Mouse (Mus musculus) bone marrow, adult 2 months (tissue): ENCODE measurements around the gene Rassf1. TPM values are rescaled to one million over a fixed set of nuclear protein-coding genes. Genes with fewer than 3 reads are reported as not detected.

Experiments used
- H3K27ac ChIP-seq: fragments of 200-500 bp; 2 replicates; pipeline ENCODE4 v1.5.1; 2012; ENCODE audit warnings: low read depth, mild to moderate bottlenecking, control low read depth, inconsistent platforms, low read length; ENCODE audit not compliant: control insufficient read depth, poor library complexity, insufficient read depth
- H3K4me1 ChIP-seq: fragments of 200-500 bp; 2 replicates; pipeline ENCODE4 v1.6.1; 2011; ENCODE audit warnings: low read length; ENCODE audit not compliant: control insufficient read depth, insufficient read depth
- H3K4me3 ChIP-seq: fragments of 200-500 bp; replicated peaks from 2 replicates; pipeline ENCODE3; 2011; ENCODE audit warnings: mild to moderate bottlenecking, low read depth, low read length, control low read depth; ENCODE audit not compliant: control insufficient read depth
- CTCF ChIP-seq: fragments of 200-500 bp; IDR thresholded peaks from 2 replicates; pipeline ENCODE4 v1.5.1; 2011; ENCODE audit warnings: low read length, control low read depth; ENCODE audit not compliant: control insufficient read depth, insufficient read depth
- POLR2A ChIP-seq: fragments of 200-500 bp; IDR thresholded peaks from 2 replicates; pipeline ENCODE4 v1.6.1; 2011; ENCODE audit warnings: low read depth, mild to moderate bottlenecking, control low read depth, low read length, borderline replicate concordance; ENCODE audit not compliant: control insufficient read depth
- WGBS: fragments of 180-500 bp; shearing (Covaris S2); methylation state at CpG from one replicate; pipeline ENCODE4 v1.1.7; 2018; 5-methylcytosine and 5-hydroxymethylcytosine counted together
- polyA plus RNA-seq: library from polyadenylated mRNA; stranded (reverse); fragments of >200 nt; gene quantifications from 2 replicates; pipeline ENCODE4 v1.2.4, GENCODE M21; 2011; ENCODE audit warnings: low replicate concordance; ENCODE audit not compliant: missing spikeins, insufficient read depth, insufficient read length

Rassf1 gene
- polyA plus RNA-seq, 1 experiment, result 32.3 TPM

- H3K4me3 ChIP-seq, result peak within 1 kb of the TSS; percentile 79
- H3K4me1 ChIP-seq, result peaks cover 1% of the 10 kb centered on the region; the same call in 1 of the 2 replicates
- 10% methylated on average over 46 of the region's 46 CpGs for WGBS
- H3K27ac ChIP-seq, result peak within 1 kb of the TSS; percentile 89
- TF ChIP-seq CTCF (no peak), POLR2A (peak; percentile 93)
Measured at GRCm38 (mm10) chr9:107586974-107587832, 35.8 kb downstream of the Rassf1 start, which contains the start of gene Ifrd2. Gene Ifrd2, plus strand, starts transcription at chr9:107587642.

GRCm38 (mm10) chr9:107587833-107588639 lies 36.7 kb downstream of the Rassf1 start:
- Histone ChIP-seq H3K27ac (peak overlapping the region; percentile 89), H3K4me3 (peak overlapping the region; percentile 79), H3K4me1 (peaks cover 1% of the 10 kb centered on the region; the same call in 1 of the 2 replicates)
- WGBS, result under 1% methylated on average over 33 of the region's 33 CpGs
- TF ChIP-seq POLR2A (no peak), CTCF (no peak)

GRCm38 (mm10) chr9:107590058-107590772 lies 38.9 kb downstream of the Rassf1 start:
- Histone ChIP-seq H3K4me1 (peaks cover 3% of the 10 kb centered on the region; the same call in 1 of the 2 replicates), H3K4me3 (peak overlapping the region; percentile 50), H3K27ac (peak overlapping the region; percentile 89)
- WGBS, result 76% methylated on average over 25 of the region's 25 CpGs
- TF ChIP-seq POLR2A (no peak), CTCF (no peak)

- Histone ChIP-seq H3K4me3 (no peak overlapping the region), H3K27ac (0 out of 2 replicates have a peak overlapping the region, but pooled peaks have one; percentile 89), H3K4me1 (peaks cover 3% of the 10 kb centered on the region; the same call in 1 of the 2 replicates)
- WGBS, result 92% methylated on average over 6 of the region's 6 CpGs
- TF ChIP-seq CTCF (no peak), POLR2A (no peak)
Measured at GRCm38 (mm10) chr9:107590773-107591060, 39.4 kb downstream of the Rassf1 start.

- Histone ChIP-seq H3K4me3 (no peak overlapping the region), H3K27ac (no peak overlapping the region), H3K4me1 (peaks cover 2% of the 10 kb centered on the region; the same call in 1 of the 2 replicates)
- 72% methylated on average over 11 of the region's 11 CpGs for WGBS
- TF ChIP-seq CTCF (no peak), POLR2A (no peak)
Measured at GRCm38 (mm10) chr9:107593101-107593976, 42.0 kb downstream of the Rassf1 start.

- TF ChIP-seq CTCF (no peak), POLR2A (no peak)
- Histone ChIP-seq H3K27ac (no peak overlapping the region), H3K4me3 (no peak overlapping the region), H3K4me1 (peaks cover 2% of the 10 kb centered on the region; the same call in 1 of the 2 replicates)
- WGBS, result 91% methylated on average over 8 of the region's 8 CpGs
Measured at GRCm38 (mm10) chr9:107594281-107595062, 43.1 kb downstream of the Rassf1 start.
